Mouse (Mus musculus) embryo, embryonic 10 days (tissue): ENCODE data around the gene Nlrp3.
"Not testable (repeated sequence)": the region's sequence is repeated elsewhere in the genome, so short reads cannot be mapped to it uniquely, and the experiment has no call there.

Experiments used
- DNase-seq: peaks from one replicate; pipeline ENCODE4 v3.0.0-alpha.2; 2015; ENCODE audit warnings: low spot score

The Nlrp3 gene

GRCm38 (mm10) chr11:59537218-59538130 lies 3.9 kb upstream of the Nlrp3 start:
- no peak for DNase-seq

GRCm38 (mm10) chr11:59538387-59538786 lies 3.0 kb upstream of the Nlrp3 start:
- DNase-seq, result peak; percentile 26

- DNase-seq, result no peak
These were observed 1.2 kb upstream of the Nlrp3 start for GRCm38 (mm10) chr11:59540123-59540522.

GRCm38 (mm10) chr11:59542442-59542841 lies 1.1 kb downstream of the Nlrp3 start:
- no peak for DNase-seq

- no peak for DNase-seq
These were observed 2.0 kb downstream of the Nlrp3 start for GRCm38 (mm10) chr11:59543376-59543775.

- no peak for DNase-seq
These were observed 2.6 kb downstream of the Nlrp3 start for GRCm38 (mm10) chr11:59544005-59544404.

GRCm38 (mm10) chr11:59554127-59554526 lies 12.8 kb downstream of the Nlrp3 start:
- no peak for DNase-seq

GRCm38 (mm10) chr11:59554535-59554934 lies 13.2 kb downstream of the Nlrp3 start:
- DNase-seq, result no peak

- DNase-seq, result no peak
These were observed 19.5 kb downstream of the Nlrp3 start for GRCm38 (mm10) chr11:59560906-59561305.

GRCm38 (mm10) chr11:59562336-59562735 lies 21.0 kb downstream of the Nlrp3 start:
- DNase-seq, result no peak

- DNase-seq, result no peak
These were observed 21.5 kb downstream of the Nlrp3 start for GRCm38 (mm10) chr11:59562837-59563236.

- no peak for DNase-seq
These were observed 27.9 kb downstream of the Nlrp3 start for GRCm38 (mm10) chr11:59569306-59569705.

GRCm38 (mm10) chr11:59575726-59576125 lies 34.4 kb downstream of the Nlrp3 start:
- DNase-seq, result no peak

GRCm38 (mm10) chr11:59576135-59576534 lies 34.8 kb downstream of the Nlrp3 start, which contains the start of gene Olfr222:
Gene Olfr222, minus strand, starts transcription at chr11:59576235.
- DNase-seq, result not testable (repeated sequence)

GRCm38 (mm10) chr11:59584539-59584938 lies 43.2 kb downstream of the Nlrp3 start:
- DNase-seq, result peak; percentile 70

GRCm38 (mm10) chr11:59589496-59589895 lies 48.1 kb downstream of the Nlrp3 start:
- DNase-seq, result no peak

- DNase-seq, result no peak
These were observed 51.8 kb downstream of the Nlrp3 start, which contains the start of gene Olfr223 for GRCm38 (mm10) chr11:59593189-59593588. Gene Olfr223, minus strand, starts transcription at chr11:59593289.

GRCm38 (mm10) chr11:59596091-59596490 lies 54.7 kb downstream of the Nlrp3 start:
- DNase-seq, result no peak

GRCm38 (mm10) chr11:59596950-59597349 lies 55.6 kb downstream of the Nlrp3 start:
- DNase-seq, result no peak

- DNase-seq, result no peak
These were observed 57.8 kb downstream of the Nlrp3 start for GRCm38 (mm10) chr11:59599211-59599610.

- no peak for DNase-seq
These were observed 59.5 kb downstream of the Nlrp3 start for GRCm38 (mm10) chr11:59600872-59601271.

- no peak for DNase-seq
These were observed 60.9 kb downstream of the Nlrp3 start for GRCm38 (mm10) chr11:59602287-59602686.

- no peak for DNase-seq
These were observed 70.3 kb downstream of the Nlrp3 start for GRCm38 (mm10) chr11:59611646-59612045.

GRCm38 (mm10) chr11:59614120-59614519 lies 72.8 kb downstream of the Nlrp3 start:
- DNase-seq, result peak; percentile 16
